Mouse (Mus musculus): ENCODE measurements at regions not wholly inside any gene's neighbourhood (a gene's known extent, or its start where the extent isn't known, plus 50 kb on each side); places are given as distances from the start of the nearest gene placed in this dataset.
"Not testable (repeated sequence)": the region's sequence is repeated elsewhere in the genome, so short reads cannot be mapped to it uniquely, and the experiment has no call there.

DNA sequence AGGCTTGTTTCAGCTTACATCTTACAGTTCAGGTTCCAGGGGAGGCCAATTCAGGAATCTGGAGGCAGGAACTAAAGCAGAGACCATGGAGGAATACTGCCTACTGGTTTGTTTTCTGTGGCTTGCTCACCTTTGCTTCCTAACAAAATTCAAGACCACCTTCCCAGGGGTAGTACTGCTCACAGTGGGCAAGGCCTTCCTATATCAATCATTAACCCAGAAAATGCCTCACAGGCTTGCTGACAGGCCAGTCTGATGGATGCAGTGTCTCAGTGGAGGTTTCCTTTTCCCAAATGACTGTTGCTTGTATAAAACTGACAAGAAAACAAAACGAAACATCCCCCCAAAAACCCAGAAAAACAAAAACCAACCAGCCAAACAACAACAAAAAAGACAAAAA, 95.8 kb upstream of the Klf13 start:
- ATAC-seq (ENCODE audit: insufficient number of reproducible peaks, low FRiP score, low TSS enrichment) = no peak

- ATAC-seq (ENCODE audit: insufficient number of reproducible peaks, low FRiP score, low TSS enrichment) = peak; percentile 20; the same call in 1 of the 2 replicates
Observed at GRCm38 (mm10) chr7:64033388-64033787, 94.7 kb upstream of the Klf13 start.

DNA sequence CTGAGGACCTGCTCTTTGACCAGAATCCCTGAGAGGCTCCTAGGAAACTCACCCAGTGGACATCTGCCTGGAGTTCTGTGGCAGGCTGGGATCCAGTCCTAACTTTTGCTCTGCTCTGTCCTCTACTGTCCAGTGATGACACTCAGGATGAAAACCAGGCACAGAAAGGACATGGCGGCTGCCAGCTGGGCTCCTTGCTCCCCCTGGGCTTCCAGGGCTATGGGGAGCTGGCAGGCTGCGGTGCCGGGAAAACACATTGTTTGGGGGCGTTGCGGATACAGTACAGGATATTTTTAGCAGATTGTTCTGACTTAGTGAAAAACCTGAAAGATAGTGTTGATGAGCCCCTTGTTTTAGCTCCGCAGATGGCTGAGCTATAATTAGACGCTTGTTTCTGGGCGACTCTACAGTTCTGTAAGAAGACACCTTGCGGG, 94.2 kb upstream of the Klf13 start:
- ATAC-seq (ENCODE audit: insufficient number of reproducible peaks, low FRiP score, low TSS enrichment) = peak; percentile 69; the same call in 1 of the 2 replicates

DNA sequence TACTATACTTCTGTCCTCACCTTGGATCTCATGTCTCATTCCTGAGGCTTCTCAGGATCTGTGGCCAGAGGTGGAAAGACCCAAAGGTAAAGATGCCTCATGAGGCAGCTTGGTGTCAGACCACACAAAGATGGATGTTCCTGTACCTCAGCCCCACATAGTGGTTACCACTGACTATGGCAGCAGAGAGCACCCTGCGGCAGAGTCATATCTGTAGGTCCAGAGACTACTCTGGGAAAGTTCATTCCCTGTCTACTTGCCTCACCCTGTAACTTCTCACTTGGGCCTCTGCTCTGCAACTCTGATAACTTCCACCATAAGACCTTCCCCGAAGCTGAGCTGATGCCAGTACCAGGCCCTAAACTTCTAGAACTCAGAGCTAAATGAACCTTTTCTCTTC, 91.9 kb upstream of the Klf13 start:
- ATAC-seq (ENCODE audit: insufficient number of reproducible peaks, low FRiP score, low TSS enrichment) = no peak

- no peak for ATAC-seq (ENCODE audit: insufficient number of reproducible peaks, low FRiP score, low TSS enrichment)
Observed at GRCm38 (mm10) chr7:64027100-64027499, 88.4 kb upstream of the Klf13 start.

GRCm38 (mm10) chr7:64025155-64025554, 86.4 kb upstream of the Klf13 start:
- ATAC-seq (ENCODE audit: insufficient number of reproducible peaks, low FRiP score, low TSS enrichment) = no peak

GRCm38 (mm10) chr7:64024253-64024652, 85.5 kb upstream of the Klf13 start:
- no peak for ATAC-seq (ENCODE audit: insufficient number of reproducible peaks, low FRiP score, low TSS enrichment)

DNA sequence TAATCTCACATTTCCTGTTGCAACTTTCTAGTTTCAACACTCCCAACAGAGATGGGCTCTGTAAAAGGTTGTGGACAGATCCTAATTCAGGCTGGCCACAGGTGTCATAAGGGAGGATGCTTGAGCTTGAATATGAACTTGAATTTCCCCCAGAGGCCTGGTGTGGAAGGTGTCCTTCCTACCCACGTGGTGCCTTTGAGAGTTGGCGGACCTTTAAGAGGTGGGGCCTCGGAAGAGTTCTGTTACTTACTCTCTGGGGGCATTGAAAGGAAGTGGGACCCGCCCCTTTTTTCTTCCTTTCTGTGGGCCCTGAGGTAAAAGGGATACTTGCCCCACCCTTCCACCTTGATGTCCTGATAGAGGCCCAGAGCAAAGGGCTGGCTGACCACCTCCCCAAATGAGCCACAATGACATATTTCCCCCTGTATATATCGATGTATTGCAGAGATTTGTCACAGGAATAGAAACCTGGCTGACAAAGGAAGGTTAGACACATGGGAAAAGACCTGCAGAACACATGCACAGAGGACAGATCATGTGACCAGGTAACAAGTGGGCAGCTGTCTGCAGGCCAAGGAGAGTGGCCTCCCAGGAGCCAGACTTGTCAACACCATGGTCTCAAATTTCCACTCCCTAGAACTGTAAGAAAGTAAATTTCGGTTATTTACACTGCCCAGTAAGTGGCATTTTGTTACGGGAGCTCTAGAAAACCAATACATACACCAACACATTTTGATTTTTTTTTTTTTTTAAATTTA, 84.2 kb upstream of the Klf13 start:
- no peak for ATAC-seq (ENCODE audit: insufficient number of reproducible peaks, low FRiP score, low TSS enrichment)

DNA sequence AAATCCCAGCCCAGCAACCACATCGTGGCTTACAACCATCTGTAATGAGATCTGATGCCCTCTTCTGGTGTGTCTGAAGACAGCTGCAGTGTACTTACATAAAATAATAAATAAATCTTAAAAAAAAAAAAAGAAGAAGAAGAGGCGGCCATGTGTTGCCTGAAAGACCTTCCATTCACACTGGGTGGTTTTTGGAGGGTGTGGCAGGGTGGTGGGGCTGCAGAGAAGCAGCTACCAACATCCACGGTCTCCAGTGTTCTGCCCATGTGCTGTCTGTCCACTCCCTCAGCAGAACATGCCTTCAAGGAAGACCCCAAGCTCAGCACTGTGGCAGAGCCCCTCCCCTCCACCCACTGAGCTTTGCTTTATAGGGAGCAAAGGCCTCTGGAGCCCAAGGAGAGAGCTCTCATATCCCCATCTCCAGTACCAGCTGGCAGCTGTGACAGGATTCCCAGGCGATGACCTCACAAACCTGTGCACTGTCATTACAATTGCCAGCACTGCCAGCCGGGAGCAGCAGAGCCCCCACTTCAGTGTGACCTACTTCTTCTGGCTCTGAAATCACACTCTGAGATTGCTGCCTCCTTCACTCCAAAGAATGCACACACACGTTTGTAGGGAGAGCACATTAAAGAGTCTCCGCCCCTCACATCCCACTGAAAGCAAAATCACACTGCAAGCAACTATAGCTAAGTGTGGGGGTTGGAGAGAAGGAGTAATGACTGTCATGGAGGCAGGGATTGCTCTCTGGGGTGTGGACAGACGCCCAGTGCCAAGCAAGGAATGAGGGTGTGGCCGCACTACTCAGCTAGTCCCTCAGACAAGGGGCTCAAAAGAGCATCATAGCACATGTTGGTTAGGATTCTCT, 82.8 kb upstream of the Klf13 start:
- peak; percentile 88 for ATAC-seq (ENCODE audit: insufficient number of reproducible peaks, low FRiP score, low TSS enrichment)

DNA sequence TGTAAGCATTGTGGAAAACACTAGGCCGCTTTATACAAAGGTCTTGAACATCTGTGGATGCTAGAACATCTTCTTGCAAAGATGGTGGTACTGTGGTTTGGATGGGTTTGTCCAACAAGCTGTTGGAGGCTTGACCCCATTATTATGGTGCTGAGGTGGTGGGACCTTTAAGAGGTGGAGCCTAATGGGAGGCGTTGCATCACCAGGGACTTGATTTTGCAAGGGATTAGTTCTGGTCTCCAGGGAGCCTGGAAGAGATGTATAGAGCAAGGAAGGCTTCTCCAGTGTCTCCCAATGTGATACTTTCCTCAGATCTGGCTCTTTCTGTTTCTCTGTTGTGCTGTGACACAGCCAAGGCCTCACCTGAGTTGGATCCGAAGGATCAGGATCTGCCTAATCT, 79.4 kb upstream of the Klf13 start:
- no peak for ATAC-seq (ENCODE audit: insufficient number of reproducible peaks, low FRiP score, low TSS enrichment)

GRCm38 (mm10) chr7:64016874-64017273, 78.2 kb upstream of the Klf13 start:
- no peak for ATAC-seq (ENCODE audit: insufficient number of reproducible peaks, low FRiP score, low TSS enrichment)

GRCm38 (mm10) chr7:64015136-64015535, 76.4 kb upstream of the Klf13 start:
- ATAC-seq (ENCODE audit: insufficient number of reproducible peaks, low FRiP score, low TSS enrichment) = not testable (repeated sequence)

DNA sequence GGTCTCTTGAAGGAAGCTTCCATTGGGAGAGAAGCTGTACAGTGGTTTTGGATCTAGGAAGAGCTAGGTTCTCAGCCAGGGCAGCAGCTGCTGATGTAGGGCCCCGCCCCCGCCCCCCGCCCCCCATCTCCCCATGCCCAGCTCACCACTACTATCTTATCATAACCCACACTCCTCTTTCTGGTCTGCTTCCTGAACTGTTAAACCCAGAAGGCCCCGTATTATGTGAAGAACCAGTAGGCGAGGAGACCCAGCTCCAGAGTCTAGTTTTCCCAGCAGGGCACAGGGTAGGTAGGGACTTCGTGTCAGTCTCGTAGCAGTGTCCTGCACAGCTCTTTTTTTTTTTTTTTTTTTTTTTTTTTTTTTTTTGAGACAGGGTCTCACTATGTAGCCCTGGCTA, 75.5 kb upstream of the Klf13 start:
- no peak for ATAC-seq (ENCODE audit: insufficient number of reproducible peaks, low FRiP score, low TSS enrichment)

- no peak for ATAC-seq (ENCODE audit: insufficient number of reproducible peaks, low FRiP score, low TSS enrichment)
Observed at GRCm38 (mm10) chr7:64013023-64013547, 74.4 kb upstream of the Klf13 start.

- ATAC-seq (ENCODE audit: insufficient number of reproducible peaks, low FRiP score, low TSS enrichment) = no peak
Observed at GRCm38 (mm10) chr7:64012268-64012601, 73.5 kb upstream of the Klf13 start.

GRCm38 (mm10) chr7:64011563-64012267, 73.0 kb upstream of the Klf13 start:
- no peak for ATAC-seq (ENCODE audit: insufficient number of reproducible peaks, low FRiP score, low TSS enrichment)

- ATAC-seq (ENCODE audit: insufficient number of reproducible peaks, low FRiP score, low TSS enrichment) = no peak
Observed at GRCm38 (mm10) chr7:64010640-64011039, 71.9 kb upstream of the Klf13 start.

- ATAC-seq (ENCODE audit: insufficient number of reproducible peaks, low FRiP score, low TSS enrichment) = no peak
Observed at GRCm38 (mm10) chr7:64007766-64008165, 69.1 kb upstream of the Klf13 start.

GRCm38 (mm10) chr7:64006935-64007334, 68.2 kb upstream of the Klf13 start:
- no peak for ATAC-seq (ENCODE audit: insufficient number of reproducible peaks, low FRiP score, low TSS enrichment)

- ATAC-seq (ENCODE audit: insufficient number of reproducible peaks, low FRiP score, low TSS enrichment) = no peak
Observed at GRCm38 (mm10) chr7:64005765-64006164, 67.0 kb upstream of the Klf13 start.

DNA sequence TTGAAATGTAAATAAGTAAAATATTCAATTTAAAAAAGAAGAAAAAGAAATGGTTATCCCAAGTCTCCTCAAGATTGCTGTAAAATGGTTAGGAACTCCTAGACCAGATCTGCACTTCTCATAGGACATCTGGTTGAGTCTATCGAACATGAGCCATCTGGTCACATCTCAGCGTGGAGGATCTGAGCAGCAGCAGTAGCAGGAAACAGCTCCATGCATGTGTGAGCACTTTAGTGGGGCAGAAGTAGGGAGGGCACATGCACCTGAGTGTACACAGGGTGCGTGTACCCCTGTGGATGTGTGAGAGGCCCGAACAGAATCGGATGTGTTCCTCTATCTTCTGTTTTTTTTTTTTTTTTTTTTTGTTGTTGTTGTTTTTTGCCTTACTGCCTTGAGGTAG, 65.2 kb upstream of the Klf13 start:
- ATAC-seq (ENCODE audit: insufficient number of reproducible peaks, low FRiP score, low TSS enrichment) = no peak

Measured in cerebellum, adult (tissue).